9 mouse cellular contexts compared by ENCODE assay signal in genomic region chr4:151666411-151666901, GRCm38 (mm10).
DNase-seq lines count a peak whose midpoint lies in the region; ATAC-seq lines count a peak whose summit lies in the region.
"Had no signal": no experiment of that assay in that cellular context is flagged by ENCODE, and none has a peak within 500 bp of the region (broad histone marks: within the 10 kb centered on the region; RNA-seq: fewer than 3 reads in every experiment).

No protein-coding gene starts in this region.

- H3K4me2 ChIP-seq in forebrain, embryonic 16.5 days (ENCODE audit: low read length), result no peak overlapping the region
- peak overlapping the region; percentile 20 for H3K4me2 ChIP-seq in heart, embryonic 16.5 days (ENCODE audit: low read depth, low read length)
- no peak overlapping the region for H3K4me2 ChIP-seq in liver, embryonic 11.5 days
- H3K4me2 ChIP-seq: liver, embryonic 13.5 days had no signal

- no peak overlapping the region for H3K27ac ChIP-seq in forebrain, embryonic 16.5 days (ENCODE audit: low read length)
- H3K27ac ChIP-seq in heart, embryonic 16.5 days (ENCODE audit: low read length), result peak overlapping the region; percentile 70
- no peak overlapping the region for H3K27ac ChIP-seq in liver, embryonic 11.5 days (ENCODE audit: low read depth, low read length)
- H3K27ac ChIP-seq: liver, embryonic 13.5 days had no signal

- peak; percentile 25 for DNase-seq in layer of hippocampus, adult 11-12 months (ENCODE audit: low spot score)
- DNase-seq in layer of hippocampus, adult 8-10 months (ENCODE audit: low spot score in 2 of 2), result no peak
- DNase-seq in left cerebral cortex, adult 11 months (ENCODE audit: low spot score), result peak; percentile 41
- no peak for DNase-seq in liver, embryonic 11.5 days (ENCODE audit: low spot score)
- no peak for DNase-seq in embryo, embryonic 11 days
- DNase-seq: liver, embryonic 13.5 days had no signal

- peak; percentile 85 for ATAC-seq in forebrain, embryonic 16.5 days
- peak; percentile 84 for ATAC-seq in heart, embryonic 16.5 days (replicated peaks; ENCODE audit: extremely low read depth, insufficient read depth, low FRiP score)
- no peak for ATAC-seq in liver, embryonic 11.5 days (replicated peaks; ENCODE audit: low FRiP score)
- ATAC-seq in megakaryocyte-erythroid progenitor cell, adult 5-6 weeks (replicated peaks; ENCODE audit: low FRiP score, low TSS enrichment, poor library complexity, severe bottlenecking), result no peak

- no peak overlapping the region for H3K4me3 ChIP-seq in forebrain, embryonic 16.5 days (replicated peaks; ENCODE audit: low read length)
- H3K4me3 ChIP-seq in heart, embryonic 16.5 days (ENCODE audit: low read length), result no peak overlapping the region
- H3K4me3 ChIP-seq in liver, embryonic 11.5 days (ENCODE audit: low read depth, low read length), result no peak overlapping the region
- H3K4me3 ChIP-seq: liver, embryonic 13.5 days had no signal

- H3K9me3 ChIP-seq in forebrain, embryonic 16.5 days (ENCODE audit: control insufficient read depth, low read length), result no peaks in the 10 kb centered on the region
- no peaks in the 10 kb centered on the region for H3K9me3 ChIP-seq in heart, embryonic 16.5 days (replicated peaks; ENCODE audit: control insufficient read depth, low read length)
- H3K9me3 ChIP-seq in liver, embryonic 11.5 days (ENCODE audit: control insufficient read depth, low read length), result no peaks in the 10 kb centered on the region
- H3K9me3 ChIP-seq: liver, embryonic 13.5 days had no signal

- H3K27me3 ChIP-seq in forebrain, embryonic 16.5 days (replicated peaks; ENCODE audit: control insufficient read depth, insufficient read depth, low read length), result no peaks in the 10 kb centered on the region
- H3K27me3 ChIP-seq in heart, embryonic 16.5 days (ENCODE audit: control insufficient read depth, insufficient read depth, low read length), result no peaks in the 10 kb centered on the region
- no peaks in the 10 kb centered on the region for H3K27me3 ChIP-seq in liver, embryonic 11.5 days (replicated peaks; ENCODE audit: control insufficient read depth, insufficient read depth, low read length)
- H3K27me3 ChIP-seq: liver, embryonic 13.5 days had no signal

- no peak overlapping the region for H3K9ac ChIP-seq in forebrain, embryonic 16.5 days (replicated peaks; ENCODE audit: low read depth, low read length)
- H3K9ac ChIP-seq in heart, embryonic 16.5 days (ENCODE audit: low read length), result peak overlapping the region; percentile 21; the same call in 1 of the 2 replicates
- H3K9ac ChIP-seq in liver, embryonic 11.5 days (ENCODE audit: low read depth, low read length), result no peak overlapping the region
- H3K9ac ChIP-seq: liver, embryonic 13.5 days had no signal

- WGBS in forebrain, embryonic 16.5 days, result 47% methylated on average over 12 of the region's 12 CpGs
- 39% methylated on average over 12 of the region's 12 CpGs for WGBS in heart, embryonic 16.5 days
- whole genome bisulfite sequencing in liver, embryonic 11.5 days, result 80% methylated on average over 12 of the region's 12 CpGs

- H3K4me1 ChIP-seq in forebrain, embryonic 16.5 days (replicated peaks; ENCODE audit: control insufficient read depth, insufficient read depth, low read length), result peaks cover 11% of the 10 kb centered on the region
- peaks cover 13% of the 10 kb centered on the region for H3K4me1 ChIP-seq in heart, embryonic 16.5 days (ENCODE audit: control insufficient read depth, insufficient read depth, low read length)
- H3K4me1 ChIP-seq in liver, embryonic 11.5 days (replicated peaks; ENCODE audit: control insufficient read depth, insufficient read depth, low read length), result no peaks in the 10 kb centered on the region
- H3K4me1 ChIP-seq: liver, embryonic 13.5 days had no signal

- no peaks in the 10 kb centered on the region for H3K36me3 ChIP-seq in forebrain, embryonic 16.5 days (ENCODE audit: control insufficient read depth, insufficient read depth)
- H3K36me3 ChIP-seq in heart, embryonic 16.5 days (ENCODE audit: control insufficient read depth, insufficient read depth), result no peaks in the 10 kb centered on the region
- no peaks in the 10 kb centered on the region for H3K36me3 ChIP-seq in liver, embryonic 11.5 days (ENCODE audit: control insufficient read depth, insufficient read depth, low read length)
- H3K36me3 ChIP-seq: liver, embryonic 13.5 days had no signal

Comparison
In these comparisons a context has a peak if more than half of its experiments do, and no peak if none do; other contexts are left out.
1. DNase-seq: peak in layer of hippocampus, adult 11-12 months (single experiment) and left cerebral cortex, adult 11 months (single experiment); none in layer of hippocampus, adult 8-10 months (0 of 2), liver, embryonic 11.5 days (single experiment) and embryo, embryonic 11 days (single experiment).
2. ATAC-seq: peak in forebrain, embryonic 16.5 days (single experiment) and heart, embryonic 16.5 days (single experiment); none in liver, embryonic 11.5 days (single experiment) and megakaryocyte-erythroid progenitor cell, adult 5-6 weeks (single experiment).